Mouse (Mus musculus): ENCODE results near the gene Tmem235.

The Tmem235 gene

DNA sequence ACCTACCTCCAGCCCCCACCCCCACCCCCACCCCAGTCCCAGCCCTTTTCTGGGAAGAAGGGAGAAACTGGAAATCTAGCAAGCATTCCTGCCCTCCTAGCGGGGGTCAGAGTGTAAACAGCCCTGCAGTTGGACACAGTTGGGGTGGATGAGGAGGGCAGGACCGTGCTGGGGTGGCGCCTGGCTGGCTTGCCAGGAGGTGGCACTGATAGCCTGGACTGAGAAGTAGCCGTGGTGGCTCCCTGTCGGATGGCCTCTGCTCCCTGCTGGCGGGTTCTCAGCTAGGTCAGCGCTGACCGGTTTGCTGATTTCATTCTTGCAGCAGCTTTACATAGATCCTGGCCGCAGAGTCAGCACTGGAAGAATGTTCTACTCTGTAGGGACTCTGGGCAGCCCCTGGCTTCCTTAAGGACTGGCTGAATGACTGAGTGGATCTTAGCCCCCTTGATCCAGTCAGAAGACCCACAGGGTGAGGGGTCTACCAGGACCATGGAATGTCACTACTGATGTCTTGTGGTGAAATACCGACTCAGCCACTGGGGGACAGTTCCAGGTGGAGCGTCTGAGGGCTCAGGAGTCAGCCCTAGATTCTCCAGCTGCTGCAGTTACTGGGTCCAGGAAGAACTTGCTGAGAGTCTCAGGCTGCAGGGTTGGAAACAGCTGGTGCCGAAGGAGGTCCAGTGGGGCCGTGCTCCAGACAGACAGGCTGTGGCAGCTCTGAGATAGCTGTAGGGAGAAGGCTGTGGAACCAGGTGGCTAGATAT, 30.1 kb downstream of the Tmem235 start:
- no peak for DNase-seq (ENCODE audit: low spot score in 2 of 2)

DNA sequence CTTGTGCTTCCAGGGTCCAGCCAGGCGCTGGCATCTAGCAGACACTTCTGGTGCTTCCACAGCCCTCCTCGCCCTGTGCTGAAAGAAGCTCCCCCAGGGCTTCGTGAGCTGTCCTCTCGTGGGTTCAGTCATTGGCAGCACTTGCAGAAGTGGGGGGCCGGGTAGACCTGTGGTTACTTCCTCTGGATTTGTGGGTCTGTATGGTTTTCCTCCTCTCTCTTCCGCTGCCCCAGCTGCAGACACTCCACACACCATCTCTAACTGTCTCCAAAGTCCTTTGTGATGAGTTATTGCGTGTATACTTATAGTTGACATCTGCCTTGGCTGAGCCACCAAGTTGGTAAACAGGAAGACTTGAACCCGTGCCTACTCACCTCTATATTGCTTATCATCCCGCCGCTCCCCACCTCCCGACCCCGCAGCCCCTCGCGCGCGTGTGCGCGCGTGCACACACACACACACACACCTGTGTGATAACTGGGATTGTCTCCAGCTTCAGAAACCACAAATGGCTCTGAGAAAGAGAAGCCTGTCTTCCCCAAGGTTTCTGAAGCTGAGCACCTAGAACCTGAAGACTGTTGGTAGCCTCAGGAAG, 31.1 kb downstream of the Tmem235 start:
- no peak for DNase-seq (ENCODE audit: low spot score in 2 of 2)

DNA sequence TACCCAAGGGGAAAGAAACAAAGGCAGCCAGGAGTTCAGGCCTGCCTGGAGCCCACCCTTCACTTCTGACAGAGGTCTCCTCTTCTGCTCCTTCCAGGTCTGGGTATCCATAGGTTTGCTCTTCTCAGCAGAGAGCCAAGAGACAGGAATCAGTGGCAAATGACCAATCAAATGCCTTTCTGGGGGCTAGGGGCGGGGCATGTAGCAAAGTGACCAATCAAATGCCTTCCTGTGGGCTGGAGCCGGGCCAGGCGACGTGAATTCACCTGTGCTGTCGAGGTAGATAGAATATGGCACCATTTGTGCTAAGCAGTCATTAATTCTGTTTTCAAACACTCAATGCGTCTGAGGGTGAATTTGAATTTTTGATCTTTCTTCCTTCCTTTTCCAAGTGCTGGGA, 31.6 kb downstream of the Tmem235 start:
- DNase-seq (ENCODE audit: low spot score in 2 of 2) = peak; percentile 41 to 43

DNA sequence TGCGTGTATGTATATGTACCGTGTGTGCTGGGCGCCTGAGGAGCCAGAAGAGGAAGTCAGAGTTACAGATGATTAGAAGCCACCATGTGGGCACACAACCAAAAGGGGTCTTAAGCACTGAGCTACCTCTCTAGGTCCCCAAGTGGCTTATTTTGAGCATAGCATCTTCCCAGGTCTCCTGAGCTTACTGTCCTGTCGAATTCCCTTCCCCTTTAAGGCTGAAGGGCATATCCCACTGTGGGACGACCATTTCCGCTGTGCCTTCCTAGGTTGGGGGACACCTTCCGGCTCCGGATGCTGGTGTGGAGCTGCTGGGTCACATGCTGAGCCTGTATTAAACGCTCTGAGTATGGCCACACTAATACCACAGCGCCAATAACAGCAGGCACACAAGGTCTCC, 34.1 kb downstream of the Tmem235 start:
- no peak for DNase-seq (ENCODE audit: low spot score in 2 of 2)

DNA sequence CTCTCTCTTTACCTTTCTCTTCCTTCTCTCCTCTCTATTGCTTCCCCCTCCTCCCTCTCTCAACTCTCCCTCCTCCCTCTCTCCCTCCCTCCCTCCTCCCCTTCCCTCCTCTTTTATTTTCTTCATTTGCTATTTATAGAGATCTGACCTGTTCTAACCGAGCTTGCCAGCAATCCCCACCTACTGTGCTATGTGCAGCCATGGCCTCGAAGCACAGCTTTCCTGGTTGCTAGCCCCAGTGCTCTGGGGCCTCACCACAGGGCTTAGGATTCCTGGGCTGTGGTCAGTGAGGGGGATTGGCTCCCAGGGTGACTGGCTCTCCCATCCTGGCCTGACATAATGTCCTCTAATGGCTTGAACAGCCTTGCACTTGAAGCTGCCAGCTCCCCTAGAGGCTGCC, 36.0 kb downstream of the Tmem235 start:
- no peak for DNase-seq (ENCODE audit: low spot score in 2 of 2)

DNA sequence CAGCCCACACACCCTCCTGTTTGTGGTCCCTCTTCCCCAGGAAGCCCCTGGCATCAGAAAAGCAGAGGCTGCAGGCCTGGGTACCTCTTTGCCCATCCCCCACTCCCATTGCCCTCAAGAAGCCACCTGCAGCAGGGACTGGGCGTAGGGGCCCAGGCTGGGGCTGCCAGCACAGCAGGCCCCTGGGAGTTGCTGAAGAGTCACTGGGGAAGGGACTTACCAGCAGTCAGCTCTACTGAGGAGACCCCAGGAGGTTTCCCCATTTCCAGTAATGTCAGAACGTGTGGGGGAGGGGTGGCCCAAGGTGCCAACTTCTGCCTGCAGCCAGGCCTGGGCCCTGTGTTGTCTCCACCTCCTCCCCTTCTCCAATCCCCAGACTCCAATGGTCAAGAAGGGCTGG, 41.7 kb downstream of the Tmem235 start:
- peak in 1 of 2 experiments; percentile 22 for DNase-seq (ENCODE audit: low spot score in 2 of 2)

DNA sequence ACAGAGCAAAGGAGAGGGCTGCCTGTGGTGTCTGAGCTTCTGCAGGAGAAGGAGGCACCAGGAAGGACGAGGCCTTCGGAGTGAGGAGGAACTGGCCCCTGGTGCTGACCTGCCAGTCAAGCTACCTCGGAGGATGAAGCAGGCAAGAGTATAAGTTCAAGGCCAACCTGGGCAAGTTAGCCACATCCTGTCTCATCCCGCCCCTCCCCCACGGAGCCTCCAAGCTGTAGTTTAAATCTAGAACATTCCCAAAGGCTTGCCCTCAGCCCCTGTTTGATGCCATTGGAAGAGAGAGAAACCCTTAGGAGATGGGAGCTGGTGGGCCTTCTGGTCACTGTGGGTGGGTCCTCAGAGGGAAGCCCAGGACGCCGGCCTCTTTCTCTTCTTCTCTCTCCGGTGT, 43.9 kb downstream of the Tmem235 start:
- no peak for DNase-seq (ENCODE audit: low spot score in 2 of 2)

DNA sequence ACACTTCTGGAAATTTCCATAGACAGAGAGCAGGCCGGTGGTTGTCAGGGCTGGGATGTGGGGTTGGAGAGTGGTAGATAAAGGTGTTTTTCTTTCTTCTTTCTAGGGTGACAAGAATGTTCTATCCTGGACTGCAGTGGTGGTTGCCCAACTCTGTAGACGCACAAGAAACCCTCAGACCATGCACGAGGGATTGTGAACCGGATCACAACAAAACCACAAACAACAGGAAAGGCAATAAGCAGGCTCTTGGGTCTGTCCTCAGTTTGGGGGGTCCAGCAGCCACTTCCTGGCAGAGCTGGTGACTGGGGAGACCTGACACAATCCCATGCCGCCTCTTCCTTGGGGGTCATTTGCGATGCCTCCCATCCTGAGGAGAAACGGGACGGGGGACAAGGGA, 48.8 kb downstream of the Tmem235 start:
- DNase-seq (ENCODE audit: low spot score in 2 of 2) = no peak

GRCm38 (mm10) chr11:117912684-117913352, 52.3 kb downstream of the Tmem235 start:
- peak; percentile 51 to 62 for DNase-seq (ENCODE audit: low spot score in 2 of 2)

DNA sequence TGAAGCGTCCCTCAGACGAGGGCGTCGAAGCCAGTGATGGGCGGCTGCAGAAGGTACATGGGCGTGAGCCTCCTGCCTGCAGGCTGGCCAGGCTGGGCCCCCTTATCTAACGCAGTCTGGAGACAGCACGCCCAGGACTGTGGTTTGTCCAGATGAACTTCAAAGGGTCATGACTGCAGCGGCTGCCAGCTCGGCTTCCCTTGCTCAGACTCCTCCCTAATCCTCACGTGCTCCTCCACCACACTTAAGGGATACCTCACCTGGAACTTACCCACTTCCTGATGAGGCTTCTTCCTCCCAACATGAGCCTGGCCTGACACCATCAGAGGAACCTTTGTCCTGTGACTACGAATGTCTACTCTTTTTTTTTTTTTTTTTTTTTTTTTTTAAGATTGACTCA, 54.0 kb downstream of the Tmem235 start:
- no peak for DNase-seq (ENCODE audit: low spot score in 2 of 2)

Measured in spleen, postnatal 36 days (tissue).